Mouse (Mus musculus) heart, adult 2 months (tissue): ENCODE measurements around the gene Gjb5.

Experiments
- CTCF ChIP-seq: fragments of 200-600 bp; IDR thresholded peaks from 2 replicates; pipeline ENCODE4 v1.8.1; 2022; ENCODE audit warnings: antibody characterized with exemption, mild to moderate bottlenecking, moderate library complexity
- EP300 ChIP-seq: fragments of 200-500 bp; IDR thresholded peaks from 2 replicates; pipeline ENCODE4 v1.6.1; 2011; ENCODE audit warnings: low read depth, low read length, control low read depth; ENCODE audit not compliant: insufficient read depth
- POLR2A ChIP-seq: fragments of 200-500 bp; IDR thresholded peaks from 2 replicates; pipeline ENCODE4 v1.6.1; 2011; ENCODE audit warnings: mild to moderate bottlenecking, low read depth, low read length, control low read depth; ENCODE audit not compliant: insufficient read depth

- no peak for TF ChIP-seq POLR2A
- no peak for TF ChIP-seq CTCF
- TF ChIP-seq EP300, result no peak
Observed at GRCm38 (mm10) chr4:127327258-127327657, 30.7 kb downstream of the Gjb5 start.
